Mouse (Mus musculus): ENCODE measurements at regions not wholly inside any gene's neighbourhood (a gene's known extent, or its start where the extent isn't known, plus 50 kb on each side); places are given as distances from the start of the nearest gene placed in this dataset.
A peak's percentile ranks its signal among the peaks of the same experiment; 100 is the strongest.

- ATAC-seq (ENCODE audit: low TSS enrichment), result no peak
Measured at GRCm38 (mm10) chr10:126646587-126646986, 254.6 kb downstream of the Atp23 start.

- ATAC-seq (ENCODE audit: low TSS enrichment), result no peak
Measured at GRCm38 (mm10) chr10:126641792-126642289, 259.3 kb downstream of the Atp23 start.

GRCm38 (mm10) chr10:126634731-126635130, 266.4 kb downstream of the Atp23 start:
- ATAC-seq (ENCODE audit: low TSS enrichment), result peak; percentile 31; the same call in 1 of the 2 replicates

GRCm38 (mm10) chr10:126628057-126628456, 273.1 kb downstream of the Atp23 start:
- 0 out of 2 replicates have a peak, but pooled peaks have one; percentile 41 for ATAC-seq (ENCODE audit: low TSS enrichment)

- no peak for ATAC-seq (ENCODE audit: low TSS enrichment)
Measured at GRCm38 (mm10) chr10:126625466-126625865, 275.7 kb downstream of the Atp23 start.

DNA sequence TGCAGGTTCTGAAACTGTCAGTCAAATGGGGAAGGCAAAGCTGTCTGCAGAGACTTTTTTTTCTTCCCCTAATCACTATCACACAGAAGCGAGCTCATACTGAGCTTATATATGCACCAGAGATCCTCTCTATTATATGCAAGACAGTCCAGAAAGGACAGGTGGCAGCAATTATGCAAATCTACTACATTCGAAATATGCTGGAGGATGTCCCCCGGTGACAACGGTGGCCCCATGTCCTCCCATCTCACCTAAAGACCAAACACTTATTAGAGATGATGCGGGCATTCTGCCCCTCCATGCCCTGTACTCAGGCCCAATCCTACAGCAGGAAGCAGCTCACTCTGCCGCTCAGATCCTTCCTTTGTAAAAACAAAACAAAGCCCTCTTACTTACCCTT, 280.4 kb downstream of the Atp23 start:
- ATAC-seq (ENCODE audit: low TSS enrichment), result no peak

- no peak for ATAC-seq (ENCODE audit: low TSS enrichment)
Measured at GRCm38 (mm10) chr10:126619970-126620369, 281.2 kb downstream of the Atp23 start.

- no peak for ATAC-seq (ENCODE audit: low TSS enrichment)
Measured at GRCm38 (mm10) chr10:126612226-126612625, 288.9 kb downstream of the Atp23 start.

- no peak for ATAC-seq (ENCODE audit: low TSS enrichment)
Measured at GRCm38 (mm10) chr10:126610506-126610905, 290.6 kb downstream of the Atp23 start.

DNA sequence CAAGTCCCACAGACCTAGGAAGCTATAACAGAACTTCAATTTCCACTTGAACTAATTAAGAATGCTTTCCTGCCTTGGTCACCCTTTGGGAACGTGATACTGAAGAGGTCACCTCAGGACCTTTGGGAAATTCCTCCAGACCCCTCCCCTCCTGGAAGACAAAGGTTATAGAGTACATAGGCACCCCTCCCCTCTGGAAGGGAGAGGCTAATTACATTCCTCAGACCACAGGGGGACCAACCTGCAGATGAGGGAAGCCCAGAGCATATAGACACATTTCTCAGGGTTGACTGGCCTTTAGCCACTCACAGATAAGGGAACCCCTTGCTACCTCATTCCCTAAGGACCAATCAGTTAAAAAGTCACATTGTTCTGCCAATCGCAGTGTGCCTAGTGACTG, 301.5 kb downstream of the Atp23 start:
- ATAC-seq (ENCODE audit: low TSS enrichment), result no peak

GRCm38 (mm10) chr10:126568155-126568554, 333.0 kb downstream of the Atp23 start:
- no peak for ATAC-seq (ENCODE audit: low TSS enrichment)

DNA sequence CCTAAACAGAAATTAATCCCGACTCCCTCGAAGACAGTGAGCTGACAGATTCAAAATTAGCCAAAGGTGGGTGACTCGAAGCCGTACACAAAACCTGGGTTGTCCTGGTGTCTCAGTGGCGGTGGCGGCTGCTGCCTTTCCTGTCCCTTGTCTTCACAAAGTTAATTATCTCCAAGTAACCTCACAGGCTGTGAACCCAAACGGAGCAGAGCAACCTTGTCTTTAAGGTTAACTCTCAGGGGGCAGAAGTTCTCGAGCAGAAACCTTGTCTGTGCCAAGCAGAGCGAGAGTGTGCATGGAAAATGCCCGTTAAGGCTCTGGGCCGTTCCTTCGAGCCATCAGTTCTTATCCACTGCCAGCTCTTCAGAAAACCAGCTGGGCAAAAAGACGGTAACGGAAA, 335.8 kb downstream of the Atp23 start:
- ATAC-seq (ENCODE audit: low TSS enrichment), result no peak

- peak; percentile 95 for ATAC-seq (ENCODE audit: low TSS enrichment)
Measured at GRCm38 (mm10) chr10:126555080-126555479, 346.1 kb downstream of the Atp23 start.

DNA sequence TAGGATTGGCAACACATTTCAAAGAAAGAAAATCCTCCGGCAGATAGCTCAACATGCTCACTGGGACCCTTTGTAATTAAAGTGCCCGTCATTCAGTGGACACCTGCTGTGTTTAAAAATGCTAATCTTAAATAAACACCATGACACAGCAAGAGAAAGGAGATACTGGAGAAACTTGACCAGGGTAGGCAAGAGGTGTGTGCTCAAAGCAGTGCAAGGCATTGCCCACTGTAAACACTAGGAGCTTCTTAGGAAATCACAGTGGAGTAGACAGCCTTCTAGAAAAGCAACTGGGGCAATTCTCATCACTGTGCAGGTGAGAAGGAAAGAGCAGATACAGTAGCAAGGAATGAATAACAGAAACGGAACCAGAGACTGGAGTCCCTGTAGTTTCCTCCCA, 369.2 kb downstream of the Atp23 start:
- ATAC-seq (ENCODE audit: low TSS enrichment), result no peak

- ATAC-seq (ENCODE audit: low TSS enrichment), result no peak
Measured at GRCm38 (mm10) chr10:126531368-126531767, 369.8 kb downstream of the Atp23 start.

- ATAC-seq (ENCODE audit: low TSS enrichment), result no peak
Measured at GRCm38 (mm10) chr10:126528801-126529200, 372.4 kb downstream of the Atp23 start.

DNA sequence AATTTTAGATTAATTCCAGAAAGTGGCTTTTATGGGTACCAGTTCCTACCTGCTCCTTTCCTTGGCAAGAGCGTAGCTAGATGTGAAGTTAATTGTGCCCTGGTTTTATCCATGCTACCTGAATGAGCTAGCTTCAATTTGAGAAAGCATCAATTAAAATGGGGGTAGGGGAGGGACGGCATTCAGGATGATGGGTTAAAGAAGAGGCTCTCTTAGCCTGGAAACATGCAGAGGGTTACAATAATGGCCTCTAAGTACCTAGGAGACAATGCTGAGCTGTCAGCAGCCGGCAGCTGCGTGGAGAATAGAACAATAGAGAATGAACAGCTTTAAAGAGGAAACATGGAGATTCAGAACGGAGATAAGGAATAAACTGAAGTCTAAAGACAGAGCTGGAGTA, 375.0 kb downstream of the Atp23 start:
- ATAC-seq (ENCODE audit: low TSS enrichment), result peak; percentile 50; the same call in 1 of the 2 replicates

- ATAC-seq (ENCODE audit: low TSS enrichment), result no peak
Measured at GRCm38 (mm10) chr10:126521836-126522815, 379.0 kb downstream of the Atp23 start.

- ATAC-seq (ENCODE audit: low TSS enrichment), result no peak
Measured at GRCm38 (mm10) chr10:126520973-126521372, 380.2 kb downstream of the Atp23 start.

- no peak for ATAC-seq (ENCODE audit: low TSS enrichment)
Measured at GRCm38 (mm10) chr10:126513185-126513584, 388.0 kb downstream of the Atp23 start.

DNA sequence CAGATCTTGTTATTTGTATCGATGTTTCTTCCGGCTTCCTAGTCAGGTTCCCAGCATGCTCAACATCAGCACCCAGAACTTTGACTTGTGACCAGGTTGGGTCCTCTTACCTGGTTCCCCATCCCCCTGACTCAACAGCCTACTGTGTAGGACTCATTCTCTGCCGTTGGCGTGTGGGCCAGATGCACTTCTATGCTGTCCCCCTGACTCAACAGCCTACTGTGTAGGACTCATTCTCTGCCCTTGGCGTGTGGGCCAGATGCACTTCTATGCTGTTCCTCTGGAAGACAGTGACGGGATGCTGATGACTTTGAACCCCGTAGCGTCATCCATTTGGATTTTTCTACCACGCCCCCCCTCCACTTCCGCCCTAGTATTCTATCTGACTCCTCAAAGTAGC, 389.6 kb downstream of the Atp23 start:
- ATAC-seq (ENCODE audit: low TSS enrichment), result no peak

DNA sequence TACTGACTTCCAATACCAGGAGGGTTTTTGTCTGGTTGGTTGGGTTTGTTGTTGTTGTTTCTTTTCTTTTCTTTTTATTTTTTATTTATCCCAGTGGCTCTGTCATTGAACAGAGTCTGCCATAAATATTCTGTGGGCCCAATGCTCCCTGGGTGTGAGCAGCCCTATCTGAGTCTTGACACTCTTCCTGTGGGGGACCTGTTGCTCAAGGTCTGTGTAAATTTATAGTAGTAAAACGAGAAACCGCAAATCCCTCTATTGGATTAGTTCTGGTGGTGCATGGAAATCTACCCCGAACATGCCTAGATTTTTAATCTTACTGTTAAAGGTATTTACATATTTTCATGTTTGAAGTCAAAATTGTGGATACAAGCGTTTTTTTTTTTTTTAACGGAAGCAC, 395.2 kb downstream of the Atp23 start:
- ATAC-seq (ENCODE audit: low TSS enrichment), result no peak

DNA sequence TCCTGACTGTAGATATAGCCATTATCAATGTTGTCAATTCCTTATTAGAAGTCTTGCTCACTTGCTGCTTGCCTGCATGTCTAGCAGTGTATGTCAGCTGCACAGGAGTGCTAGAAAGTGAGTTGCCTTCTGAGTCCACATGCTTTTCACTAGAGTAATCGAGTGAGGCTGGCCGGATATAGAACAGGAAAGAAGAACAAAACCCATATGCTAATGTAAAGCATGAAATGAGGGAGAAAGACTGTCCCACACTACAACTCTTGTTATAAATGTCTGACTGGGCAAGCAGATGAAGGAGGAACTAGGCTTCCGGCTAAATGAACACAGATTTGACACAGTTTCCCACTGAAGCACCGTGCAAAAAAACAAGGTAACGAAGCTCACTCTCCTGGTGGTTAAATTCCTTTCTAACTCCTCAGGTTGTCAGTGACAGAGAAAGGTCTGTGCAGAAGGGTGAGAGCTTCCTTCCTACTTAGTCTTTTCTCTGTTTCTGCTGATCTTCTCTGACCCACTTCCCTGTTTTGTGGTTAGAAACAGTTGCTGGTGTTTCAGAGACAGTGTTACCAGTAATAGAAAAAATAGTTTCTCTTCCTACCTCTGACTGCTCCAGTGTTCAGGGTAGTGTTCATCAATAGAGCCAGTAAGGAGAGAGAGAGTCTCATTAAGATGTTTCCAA, 399.0 kb downstream of the Atp23 start:
- ATAC-seq (ENCODE audit: low TSS enrichment), result peak; percentile 77

All from frontal cortex, adult (tissue).